Mouse (Mus musculus) intestine, embryonic 15.5 days (tissue): Measurements from ENCODE around the gene Ceacam19. TPM values are rescaled to one million over a fixed set of nuclear protein-coding genes. Genes with fewer than 3 reads are reported as not detected.
A peak's percentile ranks its signal among the peaks of the same experiment; 100 is the strongest.

Source experiments
- ATAC-seq: fragments of 200-750 bp; cut with Nextera tagmentation; 2 replicates; pipeline ENCODE4 v1.8.0; 2017; ENCODE audit warnings: moderate TSS enrichment, moderate library complexity
- H3K27ac ChIP-seq: fragments of 300-500 bp; sonication (generic); 2 replicates; pipeline ENCODE4 v1.5.1; 2015; ENCODE audit warnings: mild to moderate bottlenecking, inconsistent platforms
- H3K27me3 ChIP-seq: fragments of 300-500 bp; sonication (generic); replicated peaks from 2 replicates; pipeline ENCODE4 v1.6.1; 2015; ENCODE audit warnings: inconsistent platforms
- H3K36me3 ChIP-seq: fragments of 300-500 bp; sonication (generic); 2 replicates; pipeline ENCODE4 v1.6.1; 2015; ENCODE audit warnings: inconsistent platforms
- H3K4me1 ChIP-seq: fragments of 300-500 bp; sonication (generic); replicated peaks from 2 replicates; pipeline ENCODE4 v1.6.1; 2015; ENCODE audit warnings: inconsistent platforms
- H3K4me2 ChIP-seq: fragments of 300-500 bp; sonication (generic); replicated peaks from 2 replicates; pipeline ENCODE4 v1.6.1; 2015; ENCODE audit warnings: mild to moderate bottlenecking, inconsistent platforms
- H3K4me3 ChIP-seq: fragments of 300-500 bp; sonication (generic); replicated peaks from 2 replicates; pipeline ENCODE4 v1.5.1; 2015; ENCODE audit warnings: inconsistent platforms
- H3K9ac ChIP-seq: fragments of 300-500 bp; sonication (generic); 2 replicates; pipeline ENCODE4 v1.6.1; 2015; ENCODE audit warnings: inconsistent platforms
- H3K9me3 ChIP-seq: fragments of 300-500 bp; sonication (generic); 2 replicates; pipeline ENCODE4 v1.6.1; 2016; ENCODE audit warnings: inconsistent platforms
- whole genome bisulfite sequencing: fragments of 180-500 bp; shearing (Covaris S2); methylation state at CpG from one replicate; pipeline ENCODE4 v1.1.7; 2015; 5-methylcytosine and 5-hydroxymethylcytosine counted together
- polyA plus RNA-seq: library from polyadenylated mRNA; unstranded; fragments of >200 nt; fragmentation: Nextera tagmentation; extraction: Ambion mirVana; gene quantifications from 2 replicates; pipeline ENCODE4 v1.2.1, GENCODE M21; 2015

The Ceacam19 gene
- polyA plus RNA-seq, 1 experiment from 2014 or later: not detected

DNA sequence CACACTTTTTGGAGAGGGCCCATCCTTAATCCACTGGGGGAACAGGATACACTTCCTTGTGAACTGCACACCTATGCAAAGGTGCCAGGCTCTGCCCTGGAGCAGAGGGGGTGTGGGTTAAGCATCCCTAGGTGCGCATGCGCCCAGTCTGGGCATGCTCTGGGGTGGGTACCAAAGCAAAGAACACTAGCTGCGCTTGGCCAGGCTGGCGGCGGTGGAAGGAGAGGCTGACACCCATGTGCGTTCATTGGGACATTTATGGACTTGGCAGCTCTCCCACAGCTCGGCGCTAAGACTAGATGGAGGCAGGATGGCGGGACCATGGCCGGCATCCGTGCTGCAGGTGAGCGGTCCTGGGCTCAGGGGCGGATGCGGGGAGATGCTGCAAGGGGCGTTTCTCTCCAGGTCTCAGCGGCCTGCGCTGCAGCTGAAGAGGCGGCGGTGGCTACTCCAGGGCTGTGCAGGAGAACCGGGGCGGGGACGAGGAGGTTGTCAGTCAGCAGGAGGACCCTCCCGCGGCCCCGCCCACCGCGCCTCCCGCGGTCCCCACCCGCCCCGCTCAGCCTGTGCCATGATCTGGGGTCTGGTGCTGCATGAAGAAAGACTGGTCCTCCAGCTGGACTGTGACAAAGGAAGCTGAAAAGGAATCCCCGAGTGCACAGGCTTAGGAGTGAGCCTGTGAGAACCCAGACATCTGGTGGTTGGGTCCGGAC lies 35.8 kb downstream of the Ceacam19 start, which contains the start of gene Gm19345:
Gene Gm19345, plus strand, starts transcription at position 146 of the 713 bp plus-strand sequence.
- peak within 1 kb of the TSS; percentile 30; the same call in 1 of the 2 replicates for H3K9ac ChIP-seq
- peaks cover 12% of the 10 kb centered on the region for H3K4me1 ChIP-seq
- H3K27ac ChIP-seq: no peak within 1 kb of the TSS
- H3K27me3 ChIP-seq: peaks cover 13% of the 10 kb centered on the region; the same call in 1 of the 2 replicates
- H3K4me3 ChIP-seq: peak within 1 kb of the TSS; percentile 25
- 3% methylated on average over 33 of the region's 33 CpGs for WGBS
- no peaks in the 10 kb centered on the region for H3K9me3 ChIP-seq
- no peaks in the 10 kb centered on the region for H3K36me3 ChIP-seq
- ATAC-seq: peak; percentile 72
- peak within 1 kb of the TSS; percentile 45 for H3K4me2 ChIP-seq

DNA sequence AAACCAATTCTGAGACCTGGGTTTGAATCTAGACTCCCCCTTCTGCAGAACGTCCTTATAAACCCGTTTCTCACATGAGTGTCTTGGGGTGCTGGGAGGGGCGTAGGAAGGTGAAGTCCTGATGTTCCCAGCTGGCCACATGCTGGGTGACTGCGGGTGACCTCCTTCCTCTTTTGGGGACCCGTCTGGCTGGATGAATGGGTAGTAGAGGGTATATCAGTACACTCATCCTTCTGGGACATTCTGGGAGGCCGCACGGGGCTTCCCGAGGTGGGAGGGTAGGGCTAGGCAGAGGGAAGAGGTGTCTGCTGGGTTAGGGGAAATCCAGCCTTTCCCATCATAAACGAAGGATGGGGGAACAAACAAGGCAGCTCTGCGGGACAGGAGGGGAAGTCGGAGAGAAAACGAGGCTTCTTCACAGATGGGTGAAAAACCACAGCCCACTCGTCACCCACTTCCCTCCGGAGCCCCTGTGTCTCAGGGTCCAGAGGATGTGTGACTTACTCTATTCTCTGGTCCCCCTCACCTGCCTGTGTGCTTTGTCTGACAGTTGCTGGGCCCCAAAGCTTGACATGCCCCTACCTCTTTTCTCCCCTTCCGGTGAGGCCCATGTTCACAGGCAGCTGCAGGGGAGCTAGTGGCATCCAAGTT lies 43.1 kb downstream of the Ceacam19 start:
- H3K9ac ChIP-seq: no peak overlapping the region
- no peaks in the 10 kb centered on the region for H3K9me3 ChIP-seq
- no peak overlapping the region for H3K4me2 ChIP-seq
- WGBS: 62% methylated on average over 15 of the region's 15 CpGs
- H3K4me3 ChIP-seq: no peak overlapping the region
- no peaks in the 10 kb centered on the region for H3K36me3 ChIP-seq
- peaks cover 20% of the 10 kb centered on the region for H3K4me1 ChIP-seq
- H3K27ac ChIP-seq: no peak overlapping the region
- no peak for ATAC-seq
- H3K27me3 ChIP-seq: no peaks in the 10 kb centered on the region

DNA sequence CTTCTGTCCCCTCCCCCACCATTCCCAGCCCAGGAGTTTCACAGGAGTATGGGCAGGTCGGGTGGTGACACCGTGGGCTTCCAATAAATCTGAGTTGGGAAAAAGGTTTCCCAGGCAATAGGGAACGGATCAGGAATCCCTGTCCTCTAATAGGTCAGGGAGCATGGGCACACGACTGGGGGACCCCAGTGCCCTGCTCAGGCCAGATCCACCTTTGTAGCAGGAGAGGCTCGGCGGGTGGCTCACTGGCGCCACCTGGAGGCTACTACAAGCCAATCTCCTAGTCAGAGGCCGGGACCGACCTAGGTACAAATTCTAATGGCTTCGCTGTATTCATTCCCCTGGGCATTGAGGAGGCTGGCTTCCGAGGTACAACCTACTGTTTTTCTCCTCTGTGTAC lies 44.2 kb downstream of the Ceacam19 start:
- Histone ChIP-seq H3K36me3 (no peaks in the 10 kb centered on the region), H3K9ac (no peak overlapping the region), H3K4me1 (peaks cover 20% of the 10 kb centered on the region), H3K27me3 (no peaks in the 10 kb centered on the region), H3K9me3 (no peaks in the 10 kb centered on the region), H3K4me2 (peak overlapping the region; percentile 31), H3K27ac (peak overlapping the region; percentile 72; the same call in 1 of the 2 replicates), H3K4me3 (no peak overlapping the region)
- 5% methylated on average over 11 of the region's 11 CpGs for WGBS
- peak; percentile 77 for ATAC-seq

DNA sequence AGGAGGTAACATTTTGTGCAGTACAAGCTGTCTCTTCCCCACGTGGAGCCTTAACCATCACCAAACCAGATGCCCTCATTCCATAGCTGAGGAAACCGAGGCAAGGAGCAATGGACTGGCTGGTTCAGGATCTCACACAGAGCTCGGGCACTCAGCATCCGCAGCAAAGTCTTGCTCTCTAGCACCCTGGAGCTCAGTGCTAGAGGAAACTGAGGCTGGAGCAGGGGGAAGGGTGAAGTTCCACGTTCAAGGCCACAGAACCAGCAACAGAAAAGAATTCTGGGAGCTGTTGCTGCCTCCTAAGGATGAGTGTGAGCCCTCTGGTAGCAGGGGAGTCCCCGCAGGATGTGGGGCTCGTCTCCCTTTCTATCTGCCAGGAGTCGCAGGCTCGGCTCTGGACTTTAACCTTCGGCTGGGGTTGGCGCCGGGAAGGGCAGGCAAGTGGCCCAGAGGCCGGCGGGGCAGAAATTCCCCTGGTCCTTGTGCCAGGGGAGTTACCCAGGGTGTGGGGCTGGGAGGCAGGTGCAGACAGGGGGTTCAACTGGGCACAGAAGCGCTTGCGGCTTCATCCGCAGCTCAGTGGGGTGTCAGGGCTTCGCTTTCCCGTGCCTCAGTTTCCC lies 44.8 kb downstream of the Ceacam19 start:
- peaks cover 20% of the 10 kb centered on the region for H3K4me1 ChIP-seq
- H3K4me2 ChIP-seq: peak overlapping the region; percentile 31
- H3K4me3 ChIP-seq: no peak overlapping the region
- 24% methylated on average over 19 of the region's 19 CpGs for WGBS
- H3K9me3 ChIP-seq: no peaks in the 10 kb centered on the region
- H3K27me3 ChIP-seq: no peaks in the 10 kb centered on the region
- peak; percentile 74 for ATAC-seq
- H3K36me3 ChIP-seq: no peaks in the 10 kb centered on the region
- peak overlapping the region; percentile 72 for H3K27ac ChIP-seq
- no peak overlapping the region for H3K9ac ChIP-seq

DNA sequence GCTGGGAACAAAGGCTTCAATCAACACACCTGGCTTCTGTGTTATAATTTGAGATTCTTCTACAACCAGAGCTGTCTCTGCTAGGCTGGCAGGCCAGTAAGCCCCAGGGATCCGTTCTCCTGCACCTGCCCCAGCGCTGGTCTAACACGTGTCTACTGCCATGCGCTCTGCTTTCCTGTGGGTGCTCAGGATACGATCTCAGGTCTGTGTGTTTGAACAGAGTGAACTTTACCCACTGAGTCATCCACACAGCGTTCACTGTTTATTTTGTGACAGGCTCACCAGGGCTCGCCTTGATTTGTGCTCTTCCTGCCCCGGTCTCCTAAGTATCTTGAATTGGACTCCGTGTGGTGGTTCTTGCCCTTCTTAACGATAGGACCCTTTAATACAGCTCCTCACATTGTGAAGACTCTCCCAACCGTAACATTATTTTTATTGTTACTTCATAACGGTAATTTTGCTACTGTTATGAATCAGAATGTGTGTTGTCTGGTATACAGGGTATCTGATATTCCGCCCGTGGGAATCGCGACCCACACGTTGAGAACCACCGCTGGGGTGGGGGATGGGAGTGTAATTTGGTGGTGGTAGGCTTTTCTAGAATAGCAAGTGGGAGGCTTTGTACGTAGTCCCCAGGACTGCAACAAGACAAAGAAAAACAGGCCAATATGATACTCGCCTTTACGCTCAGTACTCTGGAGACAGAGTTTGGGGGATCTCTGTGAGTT lies 45.9 kb downstream of the Ceacam19 start:
- Histone ChIP-seq H3K4me2 (no peak overlapping the region), H3K9ac (no peak overlapping the region), H3K27me3 (no peaks in the 10 kb centered on the region), H3K36me3 (no peaks in the 10 kb centered on the region), H3K4me3 (no peak overlapping the region), H3K9me3 (no peaks in the 10 kb centered on the region), H3K4me1 (peaks cover 14% of the 10 kb centered on the region), H3K27ac (peak overlapping the region; percentile 80)
- 54% methylated on average over 21 of the region's 21 CpGs for WGBS
- peak; percentile 90 for ATAC-seq

DNA sequence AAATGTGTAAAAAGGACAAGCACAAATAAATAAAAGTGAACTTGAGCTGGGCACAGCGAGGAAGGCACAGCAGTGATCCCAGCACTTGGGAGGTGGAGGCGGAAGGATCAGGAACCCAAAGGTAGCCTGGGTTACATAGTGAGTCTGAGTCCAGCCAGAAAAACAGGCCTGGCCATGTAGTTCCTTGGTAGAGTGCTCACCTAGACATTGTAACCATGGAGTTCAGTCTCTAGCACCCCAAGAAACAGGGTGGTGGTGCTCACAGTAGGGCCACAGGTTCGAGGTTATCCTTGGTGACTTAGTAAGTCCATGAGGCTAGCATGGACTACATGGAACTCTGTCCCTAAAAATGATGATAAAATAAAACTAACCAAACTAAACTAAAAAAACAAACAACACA lies 46.8 kb downstream of the Ceacam19 start:
- 74% methylated on average over 3 of the region's 3 CpGs for WGBS
- ATAC-seq: no peak
- peak overlapping the region; percentile 80 for H3K27ac ChIP-seq

DNA sequence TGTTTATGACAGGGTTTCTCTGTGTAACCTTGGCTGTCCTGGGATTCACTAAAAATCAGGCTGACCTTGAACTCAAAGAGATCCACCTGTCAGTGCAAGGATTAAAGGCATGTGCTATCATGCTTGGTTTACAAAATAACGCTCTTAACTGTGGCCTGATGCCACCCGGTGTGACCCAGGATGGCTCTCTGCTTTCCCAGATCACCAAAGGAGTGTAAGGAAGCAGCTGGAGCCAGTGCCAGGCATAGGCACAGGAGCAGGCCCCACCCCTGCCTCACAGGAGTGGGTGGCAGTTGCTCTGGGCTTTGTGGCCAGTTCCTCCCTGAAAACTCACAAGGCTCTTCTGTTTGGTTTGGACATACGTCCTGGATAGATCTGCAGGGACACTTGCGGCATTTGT lies 47.4 kb downstream of the Ceacam19 start:
- Histone ChIP-seq H3K4me2 (no peak overlapping the region), H3K4me1 (peaks cover 14% of the 10 kb centered on the region), H3K27me3 (no peaks in the 10 kb centered on the region), H3K27ac (peak overlapping the region; percentile 80; the same call in 1 of the 2 replicates), H3K4me3 (no peak overlapping the region), H3K36me3 (no peaks in the 10 kb centered on the region), H3K9ac (no peak overlapping the region), H3K9me3 (no peaks in the 10 kb centered on the region)
- ATAC-seq: no peak
- 64% methylated on average over 4 of the region's 4 CpGs for WGBS

More for the DNA sequence above, 46.8 kb downstream of the Ceacam19 start:
- H3K4me1 ChIP-seq: peaks cover 14% of the 10 kb centered on the region
- H3K36me3 ChIP-seq: no peaks in the 10 kb centered on the region
- no peak overlapping the region for H3K4me3 ChIP-seq
- no peaks in the 10 kb centered on the region for H3K9me3 ChIP-seq
- no peak overlapping the region for H3K9ac ChIP-seq
- no peak overlapping the region for H3K4me2 ChIP-seq
- H3K27me3 ChIP-seq: no peaks in the 10 kb centered on the region

DNA sequence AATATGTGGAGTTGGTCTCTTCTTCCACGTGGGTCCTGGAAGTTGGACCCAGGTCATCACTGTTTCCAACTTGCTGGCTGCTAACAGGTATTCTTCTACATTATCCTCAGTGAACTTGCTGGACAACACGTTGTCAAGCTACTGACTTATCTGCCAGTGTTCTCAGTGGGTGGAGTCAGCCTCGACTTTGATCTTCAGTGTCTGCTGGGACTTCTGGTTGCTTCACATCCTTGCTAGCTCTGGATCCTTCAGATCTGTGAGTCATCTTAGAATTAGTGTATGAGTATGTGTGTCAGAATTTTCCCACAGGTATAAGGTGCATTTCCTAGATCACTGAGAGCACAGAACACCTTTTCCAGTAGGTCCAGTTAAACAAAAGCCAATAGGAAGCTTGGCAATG lies 50.9 kb downstream of the Ceacam19 start:
- 53% methylated on average over 3 of the region's 3 CpGs for WGBS
- peaks cover 7% of the 10 kb centered on the region; the same call in 1 of the 2 replicates for H3K4me1 ChIP-seq
- H3K36me3 ChIP-seq: no peaks in the 10 kb centered on the region
- 0 out of 2 replicates have a peak overlapping the region, but pooled peaks have one; percentile 32 for H3K27ac ChIP-seq
- no peaks in the 10 kb centered on the region for H3K9me3 ChIP-seq
- H3K4me2 ChIP-seq: no peak overlapping the region
- H3K4me3 ChIP-seq: no peak overlapping the region
- H3K27me3 ChIP-seq: no peaks in the 10 kb centered on the region
- peak; percentile 59 for ATAC-seq
- no peak overlapping the region for H3K9ac ChIP-seq

DNA sequence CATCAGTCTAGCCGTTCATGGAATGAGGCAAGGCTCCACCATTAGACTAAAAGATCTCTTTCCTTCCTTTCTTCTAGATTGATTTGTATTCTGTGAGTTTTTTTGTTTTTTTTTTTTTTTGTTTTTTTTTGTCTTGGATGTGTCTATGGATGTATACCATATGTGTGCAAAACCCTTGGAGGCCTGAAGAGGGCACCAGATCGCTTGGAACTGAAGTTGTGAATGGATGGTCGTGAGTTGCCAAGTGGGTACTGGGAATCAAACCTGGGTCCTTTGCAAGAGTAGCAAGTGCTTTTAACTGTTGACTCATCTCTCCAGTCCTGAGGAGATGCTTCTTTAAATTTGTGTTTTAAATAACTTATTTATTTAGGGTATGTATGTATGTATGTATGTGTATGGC lies 53.7 kb downstream of the Ceacam19 start:
- H3K9ac ChIP-seq: no peak overlapping the region
- no peaks in the 10 kb centered on the region for H3K9me3 ChIP-seq
- H3K36me3 ChIP-seq: no peaks in the 10 kb centered on the region
- no peak overlapping the region for H3K4me3 ChIP-seq
- no peaks in the 10 kb centered on the region for H3K27me3 ChIP-seq
- no peak overlapping the region for H3K4me2 ChIP-seq
- no peak for ATAC-seq
- 66% methylated on average over 3 of the region's 3 CpGs for WGBS
- H3K27ac ChIP-seq: no peak overlapping the region
- H3K4me1 ChIP-seq: peaks cover 22% of the 10 kb centered on the region

DNA sequence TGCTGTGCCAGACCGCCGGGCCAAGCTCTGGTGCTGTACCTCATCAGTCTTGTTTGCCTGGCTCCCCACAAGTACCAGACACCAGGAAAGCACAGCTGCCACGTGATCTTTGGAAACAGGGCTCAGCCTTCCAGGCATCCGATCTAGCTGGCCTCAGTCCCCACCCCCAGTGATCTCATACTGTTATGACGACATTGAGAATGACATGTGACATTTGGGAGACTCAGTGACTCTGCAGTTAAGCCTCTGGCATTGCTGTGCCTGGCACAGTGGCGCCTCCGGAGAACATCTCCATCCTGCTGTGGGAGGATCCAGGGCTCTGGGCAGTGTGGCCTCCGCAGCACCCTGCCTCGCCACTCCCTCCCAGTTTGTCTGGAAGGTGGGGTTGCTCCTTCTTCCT lies 55.9 kb downstream of the Ceacam19 start:
- 0 out of 2 replicates have a peak overlapping the region, but pooled peaks have one; percentile 14 for H3K27ac ChIP-seq
- no peaks in the 10 kb centered on the region for H3K9me3 ChIP-seq

DNA sequence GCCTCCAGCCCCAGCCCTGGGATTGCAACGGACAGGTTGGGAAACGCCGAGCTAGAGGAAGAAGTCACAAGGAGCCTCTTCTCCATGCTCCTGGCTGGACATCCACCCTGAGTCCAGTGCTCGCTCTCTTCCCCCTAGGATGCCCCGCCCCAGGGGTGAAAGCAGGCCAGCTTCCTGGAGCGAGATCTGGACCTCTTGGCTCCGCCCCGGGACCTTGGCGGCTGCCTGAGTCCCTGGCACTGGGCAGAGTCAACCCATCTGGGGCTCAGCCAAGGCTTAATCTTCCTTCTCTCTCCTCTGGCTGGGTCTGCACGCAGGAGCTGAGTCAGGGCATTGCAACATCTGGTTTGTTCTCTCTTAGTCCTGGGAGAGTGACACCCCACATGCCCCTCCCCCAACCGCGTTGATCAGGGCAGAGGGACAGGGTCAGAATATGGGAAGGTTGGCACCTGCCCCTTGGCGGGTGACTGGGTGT lies 57.0 kb downstream of the Ceacam19 start:
- H3K36me3 ChIP-seq: no peaks in the 10 kb centered on the region
- H3K27me3 ChIP-seq: no peaks in the 10 kb centered on the region
- H3K9me3 ChIP-seq: no peaks in the 10 kb centered on the region
- H3K4me2 ChIP-seq: peak overlapping the region; percentile 38
- no peak overlapping the region for H3K4me3 ChIP-seq
- peak overlapping the region; percentile 66 for H3K27ac ChIP-seq
- peaks cover 28% of the 10 kb centered on the region for H3K4me1 ChIP-seq
- WGBS: 20% methylated on average over 13 of the region's 13 CpGs
- no peak overlapping the region for H3K9ac ChIP-seq
- ATAC-seq: peak; percentile 89

More for the DNA sequence above, 55.9 kb downstream of the Ceacam19 start:
- H3K9ac ChIP-seq: no peak overlapping the region
- 37% methylated on average over 9 of the region's 9 CpGs for WGBS
- H3K4me1 ChIP-seq: peaks cover 24% of the 10 kb centered on the region
- no peaks in the 10 kb centered on the region for H3K27me3 ChIP-seq
- H3K4me3 ChIP-seq: no peak overlapping the region
- no peak overlapping the region for H3K4me2 ChIP-seq
- no peaks in the 10 kb centered on the region for H3K36me3 ChIP-seq
- ATAC-seq: peak; percentile 50

DNA sequence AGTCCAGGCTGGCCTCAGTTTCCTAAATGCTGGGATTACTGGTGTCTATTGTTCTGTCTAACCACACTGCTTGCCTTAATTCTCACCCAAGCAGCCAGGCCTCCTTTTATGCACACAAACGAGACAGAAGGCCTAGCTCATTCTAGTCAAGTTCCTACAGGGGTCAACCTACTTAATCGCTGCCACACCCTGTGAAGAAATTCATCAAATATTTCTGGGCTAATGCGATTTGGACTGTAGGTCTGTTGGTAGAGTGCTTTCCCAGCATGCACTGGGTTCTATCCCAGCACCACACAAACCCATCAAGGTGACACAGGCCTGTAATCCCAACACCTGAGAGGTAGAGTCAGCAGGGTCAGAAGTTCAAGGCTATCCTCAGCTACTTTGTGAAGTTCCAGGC lies 58.1 kb downstream of the Ceacam19 start:
- 89% methylated on average over 3 of the region's 3 CpGs for WGBS
- Histone ChIP-seq H3K4me1 (peaks cover 29% of the 10 kb centered on the region), H3K4me3 (no peak overlapping the region), H3K27me3 (no peaks in the 10 kb centered on the region), H3K4me2 (no peak overlapping the region), H3K9ac (no peak overlapping the region), H3K36me3 (no peaks in the 10 kb centered on the region), H3K27ac (no peak overlapping the region), H3K9me3 (no peaks in the 10 kb centered on the region)
- no peak for ATAC-seq
